Mouse (Mus musculus) lung, embryonic 14.5 days (tissue): Measurements from ENCODE around the gene Lrba. TPM values are rescaled to one million over a fixed set of nuclear protein-coding genes. Genes with fewer than 3 reads are reported as not detected.

Experiments used
- ATAC-seq: fragments of 200-750 bp; cut with Nextera tagmentation; 2 replicates; pipeline ENCODE4 v1.8.0; 2017; ENCODE audit warnings: mild to moderate bottlenecking, moderate TSS enrichment, moderate library complexity; ENCODE audit not compliant: insufficient read depth
- DNase-seq: peaks from one replicate; pipeline ENCODE4 v3.0.0-alpha.2; 2015
- H3K27ac ChIP-seq: fragments of 300-500 bp; sonication (generic); 2 replicates; pipeline ENCODE4 v1.5.1; 2014; ENCODE audit warnings: low read depth, mild to moderate bottlenecking, moderate library complexity
- H3K27me3 ChIP-seq: fragments of 300-500 bp; sonication (generic); 2 replicates; pipeline ENCODE4 v1.6.1; 2014; ENCODE audit warnings: low read length, control low read depth; ENCODE audit not compliant: insufficient read depth
- H3K36me3 ChIP-seq: fragments of 300-500 bp; sonication (generic); 2 replicates; pipeline ENCODE4 v1.6.1; 2014; ENCODE audit warnings: control low read depth; ENCODE audit not compliant: insufficient read depth
- H3K4me1 ChIP-seq: fragments of 300-500 bp; sonication (generic); 2 replicates; pipeline ENCODE4 v1.6.1; 2014; ENCODE audit warnings: antibody characterized with exemption, control low read depth; ENCODE audit not compliant: insufficient read depth
- H3K4me2 ChIP-seq: fragments of 300-500 bp; sonication (generic); 2 replicates; pipeline ENCODE4 v1.6.1; 2014; ENCODE audit warnings: mild to moderate bottlenecking
- H3K4me3 ChIP-seq: fragments of 300-500 bp; sonication (generic); 2 replicates; pipeline ENCODE4 v1.5.1; 2014; ENCODE audit warnings: low read depth, low read length
- H3K9ac ChIP-seq: fragments of 300-500 bp; sonication (generic); 2 replicates; pipeline ENCODE4 v1.6.1; 2014
- H3K9me3 ChIP-seq: fragments of 300-500 bp; sonication (generic); 2 replicates; pipeline ENCODE4 v1.6.1; 2016; ENCODE audit warnings: low read depth, low read length, control low read depth
- CTCF ChIP-seq: IDR thresholded peaks from 2 replicates; pipeline ENCODE4 v1.5.1; 2016; ENCODE audit warnings: antibody characterized with exemption, low read depth
- WGBS: fragments of 180-500 bp; shearing (Covaris S2); extraction: QIAGEN DNeasy Blood & Tissue Kit; methylation state at CpG from one replicate; pipeline ENCODE4 v1.1.7; 2014; 5-methylcytosine and 5-hydroxymethylcytosine counted together
- polyA plus RNA-seq: library from polyadenylated mRNA; unstranded; fragments of >200 nt; fragmentation: Nextera tagmentation; extraction: Ambion mirVana; gene quantifications from 2 replicates; pipeline ENCODE4 v1.2.1, GENCODE M21; 2014

Gene Lrba
- polyA plus RNA-seq, 1 experiment from 2014 or later, result 5.5 TPM

- H3K4me2 ChIP-seq, result no peak overlapping the region
- H3K27ac ChIP-seq, result no peak overlapping the region
- no peak for ATAC-seq
- H3K9me3 ChIP-seq, result no peaks in the 10 kb centered on the region
- H3K36me3 ChIP-seq, result no peaks in the 10 kb centered on the region
- H3K4me1 ChIP-seq, result no peaks in the 10 kb centered on the region
- no peak for DNase-seq
- no peaks in the 10 kb centered on the region for H3K27me3 ChIP-seq
- TF ChIP-seq CTCF, result no peak
- no peak overlapping the region for H3K4me3 ChIP-seq
- no peak overlapping the region for H3K9ac ChIP-seq
Measured at GRCm38 (mm10) chr3:86575312-86575711, 350.8 kb downstream of the Lrba start.

- Histone ChIP-seq H3K9ac (no peak overlapping the region), H3K4me3 (no peak overlapping the region), H3K27me3 (no peaks in the 10 kb centered on the region), H3K4me2 (no peak overlapping the region), H3K36me3 (no peaks in the 10 kb centered on the region), H3K4me1 (no peaks in the 10 kb centered on the region), H3K27ac (no peak overlapping the region), H3K9me3 (no peaks in the 10 kb centered on the region)
- no peak for TF ChIP-seq CTCF
- ATAC-seq, result no peak
- WGBS, result 77% methylated on average over 3 of the region's 3 CpGs
- DNase-seq, result no peak
Measured at GRCm38 (mm10) chr3:86602284-86602683, 377.8 kb downstream of the Lrba start.

GRCm38 (mm10) chr3:86605775-86606174 lies 381.3 kb downstream of the Lrba start:
- DNase-seq, result no peak

GRCm38 (mm10) chr3:86627008-86627743 lies 402.7 kb downstream of the Lrba start:
- H3K4me3 ChIP-seq, result no peak overlapping the region
- H3K27ac ChIP-seq, result no peak overlapping the region
- H3K9ac ChIP-seq, result no peak overlapping the region
- TF ChIP-seq CTCF, result no peak
- H3K4me1 ChIP-seq, result no peaks in the 10 kb centered on the region
- H3K36me3 ChIP-seq, result no peaks in the 10 kb centered on the region
- no peak overlapping the region for H3K4me2 ChIP-seq
- DNase-seq (no peak), ATAC-seq (no peak)
- WGBS, result 55% methylated on average over 4 of the region's 4 CpGs
- no peaks in the 10 kb centered on the region for H3K27me3 ChIP-seq
- H3K9me3 ChIP-seq, result no peaks in the 10 kb centered on the region

More at GRCm38 (mm10) chr3:86605775-86606174, 381.3 kb downstream of the Lrba start:
- Histone ChIP-seq H3K36me3 (no peaks in the 10 kb centered on the region), H3K4me2 (no peak overlapping the region), H3K9me3 (no peaks in the 10 kb centered on the region), H3K9ac (no peak overlapping the region), H3K27me3 (no peaks in the 10 kb centered on the region), H3K4me1 (no peaks in the 10 kb centered on the region), H3K27ac (no peak overlapping the region), H3K4me3 (no peak overlapping the region)
- TF ChIP-seq CTCF, result no peak
- no peak for ATAC-seq
- WGBS, result 74% methylated on average over 8 of the region's 8 CpGs

- Histone ChIP-seq H3K4me1 (no peaks in the 10 kb centered on the region), H3K4me2 (no peak overlapping the region), H3K9me3 (no peaks in the 10 kb centered on the region), H3K27me3 (no peaks in the 10 kb centered on the region), H3K27ac (no peak overlapping the region), H3K9ac (no peak overlapping the region), H3K4me3 (no peak overlapping the region), H3K36me3 (no peaks in the 10 kb centered on the region)
- TF ChIP-seq CTCF, result no peak
- 72% methylated on average over 4 of the region's 4 CpGs for WGBS
- ATAC-seq (no peak), DNase-seq (no peak)
Measured at GRCm38 (mm10) chr3:86629379-86629778, 404.9 kb downstream of the Lrba start.

GRCm38 (mm10) chr3:86635464-86635863 lies 411.0 kb downstream of the Lrba start:
- TF ChIP-seq CTCF, result no peak
- Histone ChIP-seq H3K36me3 (no peaks in the 10 kb centered on the region), H3K9ac (no peak overlapping the region), H3K27me3 (no peaks in the 10 kb centered on the region), H3K4me1 (no peaks in the 10 kb centered on the region), H3K27ac (no peak overlapping the region), H3K9me3 (no peaks in the 10 kb centered on the region), H3K4me2 (no peak overlapping the region), H3K4me3 (no peak overlapping the region)
- no peak for ATAC-seq
- DNase-seq, result no peak
- WGBS, result 67% methylated on average over 5 of the region's 5 CpGs

- TF ChIP-seq CTCF, result no peak
- H3K27me3 ChIP-seq, result no peaks in the 10 kb centered on the region
- no peak for ATAC-seq
- WGBS, result 38% methylated on average over 1 of the region's 1 CpGs
- no peak overlapping the region for H3K9ac ChIP-seq
- no peaks in the 10 kb centered on the region for H3K36me3 ChIP-seq
- H3K4me1 ChIP-seq, result no peaks in the 10 kb centered on the region
- DNase-seq, result peak; percentile 26
- no peak overlapping the region for H3K4me3 ChIP-seq
- H3K4me2 ChIP-seq, result no peak overlapping the region
- no peaks in the 10 kb centered on the region for H3K9me3 ChIP-seq
- H3K27ac ChIP-seq, result no peak overlapping the region
Measured at GRCm38 (mm10) chr3:86635940-86636339, 411.5 kb downstream of the Lrba start.
